Mouse (Mus musculus): ENCODE data around the gene Slc52a3.

Gene Slc52a3

DNA sequence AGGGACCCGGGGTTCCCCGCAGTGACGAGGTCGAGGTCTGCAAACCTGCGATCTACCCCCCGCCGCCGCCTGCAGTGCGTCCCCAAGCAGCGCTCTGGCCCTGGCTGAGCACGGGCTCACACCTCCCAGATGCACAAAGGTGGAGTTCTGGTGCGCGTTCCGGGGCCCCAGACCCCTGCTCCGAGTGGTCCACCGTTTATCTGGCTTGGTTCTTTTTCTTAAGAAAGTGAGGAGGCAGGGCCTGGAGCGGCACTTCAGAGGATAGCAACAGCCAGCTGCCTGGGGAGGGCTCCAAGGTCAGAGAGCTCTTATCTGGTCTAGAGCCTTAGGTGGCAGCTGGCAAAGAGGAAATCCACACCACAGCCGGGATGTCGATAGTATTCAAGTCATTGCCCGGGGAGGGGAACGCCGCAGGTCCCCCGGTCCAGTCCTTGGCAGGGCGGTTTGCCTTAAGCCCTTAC is 52.7 kb downstream of the Slc52a3 start:
- no peak for DNase-seq

DNA sequence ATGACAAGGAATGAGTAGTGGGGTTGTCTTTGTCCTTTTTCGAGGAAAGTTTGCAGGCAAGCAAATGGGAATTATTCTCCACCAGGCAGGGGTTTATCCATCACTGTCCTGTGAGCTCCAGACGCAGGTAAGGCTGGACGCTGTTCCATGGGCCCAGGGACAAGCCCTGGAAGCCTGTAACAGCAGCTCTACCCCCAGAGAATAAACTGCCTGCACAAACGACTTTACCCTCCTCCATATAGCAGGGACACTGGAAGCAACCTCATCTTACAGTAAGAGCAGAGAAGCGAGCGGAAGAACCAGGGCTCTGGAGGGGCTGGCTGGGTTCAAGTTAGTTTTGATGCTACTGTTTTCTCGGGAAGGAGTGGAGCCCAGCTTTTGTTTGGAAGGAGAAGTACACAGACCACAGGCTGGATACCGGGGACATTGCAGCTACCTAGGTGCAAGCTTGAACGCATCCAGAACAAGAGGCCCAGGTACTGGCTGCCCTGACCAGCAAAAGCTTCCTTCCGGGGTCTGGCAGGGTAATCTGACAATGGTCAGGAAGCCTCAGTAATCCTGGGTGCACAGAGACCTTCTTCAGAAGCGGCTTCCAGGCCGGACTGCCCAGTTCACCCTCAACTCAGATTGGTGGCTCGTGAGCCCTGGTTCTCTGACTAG is 53.4 kb downstream of the Slc52a3 start:
- no peak for DNase-seq

DNA sequence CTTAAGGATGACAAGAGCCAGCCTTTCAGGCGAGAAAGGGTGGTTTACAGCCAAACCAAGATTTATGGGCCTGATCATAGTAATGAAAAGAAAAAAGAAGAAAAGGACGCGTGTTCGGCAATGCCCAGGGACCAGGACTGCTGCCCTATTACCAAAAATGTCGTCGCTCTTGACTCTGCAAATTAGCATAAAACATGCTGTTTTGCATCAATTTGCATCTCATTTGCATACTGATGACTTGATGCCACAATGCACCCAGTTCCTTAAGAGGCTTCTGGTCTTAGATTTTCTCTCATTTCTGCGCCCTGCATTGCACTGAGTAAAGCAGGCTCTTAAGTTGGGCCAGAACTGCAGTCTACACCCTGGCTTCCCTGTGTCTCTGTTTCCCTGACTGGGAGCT is 54.0 kb downstream of the Slc52a3 start:
- no peak for DNase-seq

DNA sequence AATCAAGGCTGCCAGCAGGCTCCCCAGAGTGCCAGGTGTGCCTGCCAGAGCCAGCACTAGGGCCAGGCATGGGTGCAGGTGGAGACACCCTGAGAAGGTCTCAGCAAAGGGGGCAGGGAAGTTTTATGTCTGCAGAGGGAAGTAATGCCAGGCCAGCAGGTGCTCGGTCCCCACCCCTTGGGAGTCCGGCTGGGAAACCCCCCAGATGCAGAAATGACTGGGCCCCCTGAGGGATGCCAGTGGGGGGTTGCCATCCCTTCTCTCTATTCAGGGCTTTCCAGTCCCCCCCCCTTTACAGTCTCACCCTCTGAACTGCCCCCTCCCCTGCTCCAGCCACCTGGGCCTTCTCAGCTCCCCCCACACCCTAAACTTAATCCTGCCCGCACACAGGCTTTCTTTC is 55.7 kb downstream of the Slc52a3 start:
- DNase-seq = no peak

DNA sequence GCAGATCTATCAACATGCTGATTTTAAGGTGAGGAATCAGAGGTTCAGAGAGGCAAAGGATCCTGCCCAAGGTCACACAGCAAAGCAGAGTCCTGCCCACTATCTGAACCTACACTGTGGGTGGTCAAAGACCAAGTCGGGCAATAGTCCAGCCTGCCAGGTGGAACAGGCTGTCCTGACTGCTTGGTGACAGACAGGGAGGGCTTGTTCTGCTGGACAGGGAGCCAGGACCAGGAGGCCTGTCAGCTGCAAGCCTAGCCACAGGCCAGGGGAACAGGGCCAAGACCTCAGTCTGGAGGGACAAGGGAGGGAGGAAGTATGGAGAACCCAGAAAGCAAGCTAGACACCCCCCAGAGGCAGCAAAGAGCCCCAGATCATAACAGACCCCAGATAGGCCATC is 59.1 kb downstream of the Slc52a3 start:
- no peak for DNase-seq

DNA sequence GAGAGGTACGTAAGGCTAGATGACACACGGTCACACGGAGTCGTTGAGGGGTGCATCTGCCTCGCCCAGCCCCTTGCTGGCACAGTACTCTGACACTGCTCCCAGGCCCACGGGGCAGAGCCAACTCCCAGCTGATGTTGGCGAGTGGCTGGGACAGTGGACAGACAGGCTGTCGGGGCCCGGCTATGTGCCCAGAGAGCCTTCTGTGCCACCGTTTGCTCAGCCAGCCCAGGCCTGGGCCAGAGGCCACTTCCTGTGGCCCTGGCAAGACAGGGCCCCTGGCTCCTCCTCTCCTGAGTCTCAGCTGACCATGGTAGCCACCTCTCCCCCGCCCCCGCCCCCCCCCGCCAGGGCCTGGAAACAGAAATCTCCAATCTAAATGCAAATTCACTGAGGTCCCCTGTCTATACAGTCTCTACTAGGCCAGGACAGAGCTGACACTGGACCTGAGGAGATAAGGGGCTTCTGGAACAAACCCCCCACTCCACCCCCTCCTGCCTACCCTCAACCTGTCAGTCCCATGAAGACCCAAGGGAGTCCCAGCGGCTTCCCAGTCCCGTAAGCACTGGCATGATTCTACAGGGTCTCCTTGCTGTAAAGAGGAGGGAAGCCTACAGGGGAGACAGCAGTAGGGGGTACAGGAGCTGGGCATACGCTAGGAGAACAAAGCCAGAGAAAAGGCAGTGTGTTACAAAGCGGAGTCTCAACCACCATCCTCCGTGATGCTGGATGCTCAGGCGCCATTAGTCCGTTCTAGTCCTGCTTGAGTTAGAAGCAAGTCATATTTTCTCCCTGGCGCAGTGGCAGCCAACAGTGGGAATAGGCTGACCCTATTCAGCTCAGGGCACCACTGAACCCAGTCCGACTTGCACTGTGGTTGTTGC is 60.3 kb downstream of the Slc52a3 start:
- no peak for DNase-seq

DNA sequence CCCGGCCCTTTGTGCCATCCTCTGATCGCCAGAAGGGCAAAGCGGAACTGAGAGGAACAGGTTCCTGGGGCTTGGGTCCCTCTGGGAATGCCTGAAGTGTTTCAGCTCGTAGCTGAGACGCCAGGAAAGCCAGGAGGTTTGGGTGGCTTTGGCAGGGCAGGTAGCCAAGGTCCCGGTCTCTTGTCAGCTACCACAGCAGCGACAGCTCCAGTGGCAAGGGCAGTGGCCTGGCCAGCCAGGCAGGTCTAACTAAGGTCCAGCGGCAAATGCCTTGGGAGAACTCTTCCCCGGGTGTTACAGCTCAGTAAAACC is 60.9 kb downstream of the Slc52a3 start:
- no peak for DNase-seq

Data from thymus, postnatal 14 days (tissue).